Mouse (Mus musculus): ENCODE measurements at regions not wholly inside any gene's neighbourhood (a gene's known extent, or its start where the extent isn't known, plus 50 kb on each side); places are given as distances from the start of the nearest gene placed in this dataset.

- no peak for DNase-seq (ENCODE audit: extremely low spot score, low read depth, low spot score)
Measured at GRCm38 (mm10) chr7:82921722-82922121, 54.6 kb downstream of the Mex3b start.

GRCm38 (mm10) chr7:82923220-82924071 is 56.3 kb downstream of the Mex3b start:
- no peak for DNase-seq (ENCODE audit: extremely low spot score, low read depth, low spot score)

GRCm38 (mm10) chr7:82924092-82924491 is 57.0 kb downstream of the Mex3b start:
- DNase-seq (ENCODE audit: extremely low spot score, low read depth, low spot score), result no peak

- no peak for DNase-seq (ENCODE audit: extremely low spot score, low read depth, low spot score)
Measured at GRCm38 (mm10) chr7:82938311-82938710, 71.2 kb downstream of the Mex3b start.

GRCm38 (mm10) chr7:82939536-82939935 is 72.4 kb downstream of the Mex3b start:
- no peak for DNase-seq (ENCODE audit: extremely low spot score, low read depth, low spot score)

- DNase-seq (ENCODE audit: extremely low spot score, low read depth, low spot score), result no peak
Measured at GRCm38 (mm10) chr7:82943376-82943775, 76.2 kb downstream of the Mex3b start.

- DNase-seq (ENCODE audit: extremely low spot score, low read depth, low spot score), result no peak
Measured at GRCm38 (mm10) chr7:82943797-82944196, 76.7 kb downstream of the Mex3b start.

- DNase-seq (ENCODE audit: extremely low spot score, low read depth, low spot score), result no peak
Measured at GRCm38 (mm10) chr7:82949372-82949771, 82.2 kb downstream of the Mex3b start.

GRCm38 (mm10) chr7:82957208-82957977 is 90.3 kb downstream of the Mex3b start:
- no peak for DNase-seq (ENCODE audit: extremely low spot score, low read depth, low spot score)

- no peak for DNase-seq (ENCODE audit: extremely low spot score, low read depth, low spot score)
Measured at GRCm38 (mm10) chr7:82970599-82970998, 103.5 kb downstream of the Mex3b start.

- DNase-seq (ENCODE audit: extremely low spot score, low read depth, low spot score), result no peak
Measured at GRCm38 (mm10) chr7:82971244-82971643, 104.1 kb downstream of the Mex3b start.

GRCm38 (mm10) chr7:82972214-82973006 is 105.3 kb downstream of the Mex3b start:
- no peak for DNase-seq (ENCODE audit: extremely low spot score, low read depth, low spot score)

- DNase-seq (ENCODE audit: extremely low spot score, low read depth, low spot score), result no peak
Measured at GRCm38 (mm10) chr7:82990708-82991107, 123.6 kb downstream of the Mex3b start.

GRCm38 (mm10) chr7:82993136-82993535 is 126.0 kb downstream of the Mex3b start:
- no peak for DNase-seq (ENCODE audit: extremely low spot score, low read depth, low spot score)

- DNase-seq (ENCODE audit: extremely low spot score, low read depth, low spot score), result no peak
Measured at GRCm38 (mm10) chr7:82998848-82999247, 131.7 kb downstream of the Mex3b start.

GRCm38 (mm10) chr7:83007540-83007939 is 140.4 kb downstream of the Mex3b start:
- DNase-seq (ENCODE audit: extremely low spot score, low read depth, low spot score), result no peak

GRCm38 (mm10) chr7:83012145-83012544 is 145.0 kb downstream of the Mex3b start:
- DNase-seq (ENCODE audit: extremely low spot score, low read depth, low spot score), result no peak

GRCm38 (mm10) chr7:83014725-83015690 is 147.9 kb downstream of the Mex3b start:
- no peak for DNase-seq (ENCODE audit: extremely low spot score, low read depth, low spot score)

- DNase-seq (ENCODE audit: extremely low spot score, low read depth, low spot score), result no peak
Measured at GRCm38 (mm10) chr7:83015756-83016155, 148.6 kb downstream of the Mex3b start.

GRCm38 (mm10) chr7:83016566-83016965 is 149.4 kb downstream of the Mex3b start:
- DNase-seq (ENCODE audit: extremely low spot score, low read depth, low spot score), result no peak

Data from hindlimb bud, embryonic 11.5 days (tissue).